Mouse (Mus musculus) mesoderm, embryonic 11.5 days (tissue): ENCODE measurements around the gene Man2a2.
"Not testable (repeated sequence)": the region's sequence is repeated elsewhere in the genome, so short reads cannot be mapped to it uniquely, and the experiment has no call there.

Experiments
- DNase-seq: peaks from one replicate; pipeline ENCODE4 v3.0.0-alpha.2; 2012; ENCODE audit warnings: low read depth, low spot score

Gene Man2a2

GRCm38 (mm10) chr7:80400099-80400498, 28.9 kb upstream of the Man2a2 start:
- no peak for DNase-seq

DNA sequence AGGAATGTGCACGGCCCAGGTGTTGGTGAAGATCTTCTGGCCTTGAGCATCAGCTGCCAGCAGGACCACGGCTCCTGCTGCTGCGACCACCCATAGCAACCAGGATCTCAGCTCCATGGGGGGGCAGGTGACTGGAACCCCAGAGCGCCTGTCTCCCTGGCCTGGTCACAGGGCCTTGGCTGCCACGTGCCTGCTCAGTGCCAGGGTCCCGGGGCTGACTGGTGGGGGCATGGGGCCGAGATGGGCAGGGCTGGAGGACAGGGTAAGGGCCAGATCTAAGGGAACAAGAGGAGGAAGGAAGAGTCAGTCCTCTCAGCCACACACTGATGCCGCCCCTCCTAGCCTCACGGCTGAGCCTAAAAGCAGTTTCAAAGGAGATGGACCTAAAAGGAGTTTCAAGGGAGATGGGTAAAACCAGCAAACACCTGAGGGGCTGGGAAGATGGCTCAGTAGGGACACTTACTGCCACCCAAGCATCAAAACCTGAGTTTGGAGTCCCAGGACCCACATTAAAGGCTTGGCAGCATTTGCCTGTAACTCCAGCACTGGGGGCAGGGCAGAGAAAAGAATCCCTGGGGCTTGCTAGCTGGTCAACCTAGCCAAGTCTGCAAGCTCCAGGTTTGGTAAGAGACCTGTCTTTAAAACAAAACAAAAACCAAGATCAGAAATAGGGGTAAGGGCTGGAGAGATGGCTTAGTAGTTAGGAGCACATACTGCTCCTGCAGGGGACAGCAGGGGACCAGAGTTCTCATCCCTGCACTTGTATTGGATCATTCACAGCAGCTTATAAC, 27.7 kb upstream of the Man2a2 start:
- DNase-seq = no peak

GRCm38 (mm10) chr7:80397986-80398385, 26.8 kb upstream of the Man2a2 start:
- no peak for DNase-seq

DNA sequence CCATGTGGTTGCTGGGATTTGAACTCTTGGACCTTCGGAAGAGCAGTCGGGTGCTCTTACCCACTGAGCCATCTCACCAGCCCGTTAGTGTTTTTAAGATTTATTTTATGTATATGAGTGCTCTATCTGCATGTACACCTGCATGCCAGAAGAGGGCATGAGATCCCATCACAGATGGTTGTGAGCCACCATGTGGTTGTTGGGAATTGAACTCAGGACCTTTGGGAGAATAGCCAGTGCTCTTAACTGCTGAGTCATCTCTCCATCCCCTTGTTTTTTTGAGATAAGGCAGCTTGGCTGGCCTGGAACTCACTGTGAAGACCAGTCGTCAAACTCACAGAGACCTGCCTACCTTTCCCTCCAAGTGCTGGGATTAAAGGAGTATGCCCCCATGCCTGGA, 25.3 kb upstream of the Man2a2 start:
- DNase-seq = not testable (repeated sequence)

DNA sequence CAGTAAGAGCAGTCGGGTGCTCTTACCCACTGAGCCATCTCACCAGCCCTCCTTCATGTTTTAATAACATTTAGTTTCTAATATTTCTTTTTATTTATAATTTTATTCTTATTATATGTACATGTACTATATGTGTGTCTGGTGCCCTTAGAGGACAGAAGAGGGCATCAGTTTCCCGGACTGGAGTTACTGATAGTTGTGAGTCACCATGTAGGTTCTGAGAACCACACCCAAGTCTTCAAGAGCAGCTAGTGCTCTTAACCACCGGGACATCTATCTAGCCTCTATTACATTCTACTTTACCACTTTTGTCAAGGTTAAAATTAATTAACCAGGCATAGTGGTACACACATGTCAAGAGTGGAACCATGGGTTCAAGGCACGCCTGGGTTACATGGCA, 23.4 kb upstream of the Man2a2 start:
- no peak for DNase-seq

DNA sequence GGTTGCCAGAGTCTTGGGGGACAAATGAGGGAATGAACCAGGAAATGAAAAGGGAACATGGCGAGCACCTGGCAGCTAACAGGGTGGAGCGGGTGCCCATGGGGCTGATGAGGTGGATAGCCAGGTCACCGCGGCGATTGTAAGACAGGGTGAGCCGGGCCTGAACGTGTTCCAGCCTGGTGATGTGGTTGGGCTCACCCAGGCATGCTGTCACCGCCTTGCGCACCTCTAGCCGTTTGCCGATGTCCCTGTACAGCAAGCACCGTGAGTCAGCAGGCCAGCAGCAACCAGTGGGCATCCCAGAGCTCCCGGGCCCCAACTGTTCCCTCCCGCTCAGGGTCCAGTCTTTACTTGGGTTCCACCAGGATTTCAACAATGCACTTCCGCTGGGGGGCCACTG, 20.9 kb upstream of the Man2a2 start:
- no peak for DNase-seq

DNA sequence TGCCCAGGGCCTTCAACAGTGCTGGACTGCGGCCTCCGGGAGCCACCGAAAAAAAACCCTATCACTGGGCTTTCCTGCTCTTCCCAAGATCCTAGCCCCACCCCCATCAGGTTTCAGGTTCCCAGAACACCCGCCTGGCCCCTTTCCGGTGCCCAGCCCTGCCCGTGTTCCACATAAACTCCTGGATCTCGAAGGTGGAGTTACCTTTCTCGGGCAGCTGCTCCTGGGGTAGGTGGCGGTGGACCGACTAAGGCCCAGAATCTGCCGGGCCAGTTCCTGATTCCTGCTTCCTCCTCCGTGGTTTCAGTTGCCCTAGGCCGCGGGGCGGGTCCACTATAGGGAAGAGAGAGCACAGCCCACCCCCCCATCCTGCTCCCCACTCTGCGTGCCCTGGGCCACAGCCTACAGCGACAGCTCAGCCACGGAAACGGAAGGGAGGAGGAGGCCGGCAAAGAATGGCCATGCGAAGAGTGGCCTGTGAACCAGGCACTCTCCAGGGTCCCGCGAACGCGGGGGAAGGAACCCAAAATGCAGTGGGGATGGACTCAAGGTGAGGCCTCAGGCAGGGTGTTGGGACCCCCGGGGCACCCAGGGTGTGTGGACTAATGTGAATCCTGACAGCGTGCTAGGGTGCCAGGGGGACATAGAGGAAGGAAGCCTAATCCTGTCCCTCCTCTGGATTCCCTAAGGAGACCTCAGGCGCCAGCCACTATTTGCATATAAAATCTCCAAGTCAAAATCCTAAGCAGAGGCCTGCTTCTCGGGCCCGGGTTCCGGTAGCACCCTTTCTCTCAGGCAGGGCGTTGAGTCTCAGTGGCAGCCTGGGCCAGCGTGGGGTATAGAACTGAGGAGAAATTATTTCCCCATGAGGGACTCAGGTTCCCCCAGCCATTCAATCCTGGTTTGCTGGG, 16.7 kb upstream of the Man2a2 start, which contains the start of gene Fes:
Gene Fes, minus strand, starts transcription at position 314 of the 911 bp plus-strand sequence.
- DNase-seq = peak; percentile 48

GRCm38 (mm10) chr7:80387033-80387632, 16.0 kb upstream of the Man2a2 start:
- DNase-seq = no peak

DNA sequence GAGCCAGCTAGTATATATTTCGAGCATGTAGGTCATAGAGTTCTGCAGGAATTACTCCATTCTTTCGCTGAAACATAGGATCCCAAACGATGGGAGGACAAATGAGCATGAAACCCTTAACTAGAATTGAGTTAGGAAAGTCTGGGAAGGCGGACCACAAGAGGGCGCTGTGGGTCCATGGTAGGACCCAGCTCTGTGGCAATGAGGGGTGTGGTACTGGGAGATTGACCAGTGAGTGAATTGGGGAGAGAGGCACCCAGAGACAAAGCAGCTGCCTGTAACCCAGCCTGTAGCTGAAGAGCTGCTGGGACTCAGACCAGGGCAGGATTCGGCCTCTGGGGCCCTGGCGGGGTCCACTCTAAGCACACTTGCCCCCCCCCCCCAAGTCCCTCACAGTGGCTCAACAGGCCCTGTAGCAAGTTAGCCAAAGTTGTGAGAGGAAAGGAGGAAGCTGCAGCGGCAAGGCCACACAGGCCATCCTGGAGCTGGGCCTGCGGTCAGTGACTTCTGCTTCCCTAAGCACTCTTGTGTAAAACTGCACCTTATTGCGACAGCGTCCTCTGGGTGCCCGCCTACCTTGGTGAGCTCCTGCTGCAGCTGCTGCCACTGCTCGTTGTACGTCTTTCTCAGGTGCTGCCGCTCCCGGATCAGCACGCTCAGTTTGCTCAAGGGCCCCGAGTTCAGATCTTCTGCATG, 15.2 kb upstream of the Man2a2 start:
- DNase-seq = peak; percentile 94

GRCm38 (mm10) chr7:80382919-80383318, 11.7 kb upstream of the Man2a2 start:
- no peak for DNase-seq

- DNase-seq = no peak
Observed at GRCm38 (mm10) chr7:80379531-80379930, 8.4 kb upstream of the Man2a2 start.

DNA sequence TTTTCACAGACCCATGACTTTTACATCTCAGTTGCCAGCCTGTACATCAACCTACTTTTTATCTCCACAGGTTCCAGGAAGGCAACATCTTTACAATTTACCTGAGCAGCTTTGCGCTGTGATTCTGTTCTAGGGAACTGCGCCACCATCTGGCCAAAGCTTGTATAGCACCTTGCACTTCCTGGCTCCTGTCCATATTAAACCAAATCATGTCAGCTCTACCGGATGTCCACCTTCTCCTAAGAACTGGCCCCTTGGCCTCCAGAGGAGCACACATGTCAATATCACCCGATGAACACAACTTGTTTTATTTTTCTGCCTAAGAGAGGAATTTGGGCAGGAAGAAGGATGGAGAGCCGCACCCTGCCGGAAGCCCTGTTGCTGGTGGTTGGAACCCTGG, 6.3 kb upstream of the Man2a2 start:
- peak; percentile 68 for DNase-seq

DNA sequence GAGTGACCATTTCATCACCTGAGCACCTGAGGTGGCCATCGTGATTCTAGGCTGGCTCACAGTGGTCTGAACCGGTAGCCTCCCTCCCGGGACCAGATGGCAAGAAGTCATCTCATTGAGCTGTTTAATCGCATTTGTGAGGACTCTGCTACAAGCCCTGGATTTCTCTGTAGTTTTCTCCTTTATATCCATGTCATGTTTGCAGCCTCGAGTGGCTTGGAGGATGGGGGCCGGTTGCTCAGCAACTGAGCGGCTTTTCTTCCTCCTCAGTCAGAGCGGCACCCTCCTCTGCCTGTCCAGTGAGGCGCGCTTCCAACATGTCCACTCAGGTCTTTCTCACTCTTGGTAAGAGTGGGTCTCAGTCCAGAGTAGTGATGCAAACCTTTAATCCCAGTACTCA, 5.0 kb upstream of the Man2a2 start:
- DNase-seq = no peak

- DNase-seq = no peak
Observed at GRCm38 (mm10) chr7:80375376-80376039, 4.3 kb upstream of the Man2a2 start.

- DNase-seq = no peak
Observed at GRCm38 (mm10) chr7:80374733-80375132, 3.6 kb upstream of the Man2a2 start.

GRCm38 (mm10) chr7:80374280-80374679, 3.1 kb upstream of the Man2a2 start:
- DNase-seq = no peak

GRCm38 (mm10) chr7:80373850-80374249, 2.7 kb upstream of the Man2a2 start:
- no peak for DNase-seq

GRCm38 (mm10) chr7:80373352-80373751, 2.2 kb upstream of the Man2a2 start:
- DNase-seq = no peak

GRCm38 (mm10) chr7:80372667-80373066, 1.5 kb upstream of the Man2a2 start:
- DNase-seq = no peak

DNA sequence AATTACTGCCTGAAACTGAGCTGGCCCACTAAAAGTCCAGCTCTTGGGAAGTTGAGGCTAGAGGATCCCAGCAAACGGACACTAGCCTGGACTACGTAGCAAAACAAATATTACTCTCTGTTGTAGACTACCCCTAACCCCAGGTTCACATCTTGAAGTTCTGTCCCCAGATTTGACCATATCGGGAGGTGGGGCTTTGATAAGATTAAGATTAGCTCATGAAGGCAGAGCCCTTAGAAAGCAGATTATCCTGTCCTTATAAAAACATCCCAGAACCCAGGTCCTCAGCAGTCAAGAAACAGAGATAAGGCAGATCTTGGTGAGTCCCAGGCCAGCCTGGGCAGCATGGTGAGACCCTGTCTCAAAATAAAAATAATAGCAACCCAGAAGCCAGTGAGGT, 991 bp upstream of the Man2a2 start:
- DNase-seq = no peak

- peak; percentile 75 for DNase-seq
Observed at GRCm38 (mm10) chr7:80370649-80371040, 530 bp downstream of the Man2a2 start.
